Mouse (Mus musculus) intestine, embryonic 16.5 days (tissue): ENCODE measurements at regions not wholly inside any gene's neighbourhood (a gene's known extent, or its start where the extent isn't known, plus 50 kb on each side); places are given as distances from the start of the nearest gene placed in this dataset.

Experiments
- ATAC-seq: fragments of 200-750 bp; cut with Nextera tagmentation; 2 replicates; pipeline ENCODE4 v1.8.0; 2017; ENCODE audit warnings: moderate TSS enrichment, moderate library complexity
- H3K27ac ChIP-seq: fragments of 300-500 bp; sonication (generic); 2 replicates; pipeline ENCODE4 v1.5.1; 2014; ENCODE audit warnings: mild to moderate bottlenecking, low read length
- H3K27me3 ChIP-seq: fragments of 300-500 bp; sonication (generic); replicated peaks from 2 replicates; pipeline ENCODE4 v1.6.1; 2014; ENCODE audit warnings: low read length, control low read depth, mixed read lengths; ENCODE audit not compliant: control insufficient read depth, insufficient read depth
- H3K36me3 ChIP-seq: fragments of 300-500 bp; sonication (generic); 2 replicates; pipeline ENCODE4 v1.6.1; 2014; ENCODE audit warnings: low read length, control low read depth; ENCODE audit not compliant: control insufficient read depth, insufficient read depth
- H3K4me1 ChIP-seq: fragments of 300-500 bp; sonication (generic); 2 replicates; pipeline ENCODE4 v1.6.1; 2014; ENCODE audit warnings: low read length, control low read depth, mixed read lengths; ENCODE audit not compliant: control insufficient read depth, insufficient read depth
- H3K4me2 ChIP-seq: fragments of 300-500 bp; sonication (generic); 2 replicates; pipeline ENCODE4 v1.6.1; 2014; ENCODE audit warnings: low read depth, low read length, control low read depth
- H3K4me3 ChIP-seq: fragments of 300-500 bp; sonication (generic); 2 replicates; pipeline ENCODE4 v1.5.1; 2014; ENCODE audit warnings: mild to moderate bottlenecking, low read length
- H3K9ac ChIP-seq: fragments of 300-500 bp; sonication (generic); 2 replicates; pipeline ENCODE4 v1.6.1; 2014; ENCODE audit warnings: low read depth, low read length
- H3K9me3 ChIP-seq: fragments of 300-500 bp; sonication (generic); 2 replicates; pipeline ENCODE4 v1.6.1; 2016; ENCODE audit warnings: low read length, control low read depth; ENCODE audit not compliant: control insufficient read depth
- WGBS: fragments of 180-500 bp; shearing (Covaris S2); extraction: QIAGEN DNeasy Blood & Tissue Kit; methylation state at CpG from one replicate; pipeline ENCODE4 v1.1.7; 2014; 5-methylcytosine and 5-hydroxymethylcytosine counted together

- Histone ChIP-seq H3K4me2 (no peak overlapping the region), H3K27me3 (no peaks in the 10 kb centered on the region), H3K9me3 (no peaks in the 10 kb centered on the region), H3K4me3 (no peak overlapping the region), H3K27ac (no peak overlapping the region), H3K4me1 (no peaks in the 10 kb centered on the region), H3K36me3 (no peaks in the 10 kb centered on the region), H3K9ac (no peak overlapping the region)
- WGBS = 54% methylated on average over 6 of the region's 6 CpGs
- no peak for ATAC-seq
These were observed 343.3 kb downstream of the Med10 start for GRCm38 (mm10) chr13:70145466-70145865.

- no peak overlapping the region for H3K4me3 ChIP-seq
- H3K27me3 ChIP-seq = no peaks in the 10 kb centered on the region
- no peaks in the 10 kb centered on the region for H3K4me1 ChIP-seq
- H3K9me3 ChIP-seq = no peaks in the 10 kb centered on the region
- no peak overlapping the region for H3K4me2 ChIP-seq
- WGBS = 26% methylated on average over 8 of the region's 8 CpGs
- ATAC-seq = no peak
- H3K36me3 ChIP-seq = no peaks in the 10 kb centered on the region
- no peak overlapping the region for H3K27ac ChIP-seq
- no peak overlapping the region for H3K9ac ChIP-seq
These were observed 347.1 kb downstream of the Med10 start for GRCm38 (mm10) chr13:70149041-70149898.

- no peak overlapping the region for H3K4me2 ChIP-seq
- no peaks in the 10 kb centered on the region for H3K27me3 ChIP-seq
- H3K27ac ChIP-seq = no peak overlapping the region
- no peaks in the 10 kb centered on the region for H3K4me1 ChIP-seq
- H3K4me3 ChIP-seq = no peak overlapping the region
- H3K9ac ChIP-seq = no peak overlapping the region
- no peaks in the 10 kb centered on the region for H3K9me3 ChIP-seq
- no peak for ATAC-seq
- no peaks in the 10 kb centered on the region for H3K36me3 ChIP-seq
- WGBS = 39% methylated on average over 10 of the region's 10 CpGs
These were observed 347.6 kb downstream of the Med10 start for GRCm38 (mm10) chr13:70149899-70150184.

GRCm38 (mm10) chr13:70153062-70153461, 350.9 kb downstream of the Med10 start:
- ATAC-seq = no peak
- no peaks in the 10 kb centered on the region for H3K9me3 ChIP-seq
- 58% methylated on average over 8 of the region's 8 CpGs for WGBS

GRCm38 (mm10) chr13:70155596-70155995, 353.4 kb downstream of the Med10 start:
- WGBS = 68% methylated on average over 5 of the region's 5 CpGs
- ATAC-seq = no peak
- no peaks in the 10 kb centered on the region for H3K9me3 ChIP-seq
- H3K27me3 ChIP-seq = no peaks in the 10 kb centered on the region
- no peak overlapping the region for H3K27ac ChIP-seq
- no peak overlapping the region for H3K4me3 ChIP-seq
- H3K4me1 ChIP-seq = no peaks in the 10 kb centered on the region
- H3K4me2 ChIP-seq = no peak overlapping the region
- H3K36me3 ChIP-seq = no peaks in the 10 kb centered on the region
- H3K9ac ChIP-seq = no peak overlapping the region

More at GRCm38 (mm10) chr13:70153062-70153461, 350.9 kb downstream of the Med10 start:
- no peak overlapping the region for H3K4me3 ChIP-seq
- no peak overlapping the region for H3K4me2 ChIP-seq
- H3K4me1 ChIP-seq = no peaks in the 10 kb centered on the region
- H3K27ac ChIP-seq = no peak overlapping the region
- H3K9ac ChIP-seq = no peak overlapping the region
- H3K27me3 ChIP-seq = no peaks in the 10 kb centered on the region
- no peaks in the 10 kb centered on the region for H3K36me3 ChIP-seq

GRCm38 (mm10) chr13:70156975-70157588, 354.9 kb downstream of the Med10 start:
- no peak overlapping the region for H3K4me3 ChIP-seq
- H3K9me3 ChIP-seq = no peaks in the 10 kb centered on the region
- H3K4me1 ChIP-seq = no peaks in the 10 kb centered on the region
- ATAC-seq = no peak
- H3K9ac ChIP-seq = no peak overlapping the region
- WGBS = 90% methylated on average over 8 of the region's 8 CpGs
- no peaks in the 10 kb centered on the region for H3K27me3 ChIP-seq
- no peaks in the 10 kb centered on the region for H3K36me3 ChIP-seq
- no peak overlapping the region for H3K4me2 ChIP-seq
- H3K27ac ChIP-seq = no peak overlapping the region

GRCm38 (mm10) chr13:70159065-70159464, 356.9 kb downstream of the Med10 start:
- Histone ChIP-seq H3K36me3 (no peaks in the 10 kb centered on the region), H3K27ac (no peak overlapping the region), H3K4me3 (no peak overlapping the region), H3K9ac (no peak overlapping the region), H3K9me3 (no peaks in the 10 kb centered on the region), H3K4me2 (no peak overlapping the region), H3K27me3 (no peaks in the 10 kb centered on the region), H3K4me1 (no peaks in the 10 kb centered on the region)
- no peak for ATAC-seq
- 78% methylated on average over 3 of the region's 3 CpGs for WGBS

GRCm38 (mm10) chr13:70159604-70160003, 357.4 kb downstream of the Med10 start:
- Histone ChIP-seq H3K4me1 (no peaks in the 10 kb centered on the region), H3K9ac (no peak overlapping the region), H3K4me2 (no peak overlapping the region), H3K9me3 (no peaks in the 10 kb centered on the region), H3K36me3 (no peaks in the 10 kb centered on the region), H3K27me3 (no peaks in the 10 kb centered on the region), H3K27ac (no peak overlapping the region), H3K4me3 (peak overlapping the region; percentile 16; the same call in 1 of the 2 replicates)
- WGBS = 58% methylated on average over 6 of the region's 6 CpGs
- ATAC-seq = no peak

GRCm38 (mm10) chr13:70162115-70162514, 359.9 kb downstream of the Med10 start:
- Histone ChIP-seq H3K4me3 (no peak overlapping the region), H3K9ac (no peak overlapping the region), H3K9me3 (no peaks in the 10 kb centered on the region), H3K4me1 (no peaks in the 10 kb centered on the region), H3K27me3 (no peaks in the 10 kb centered on the region), H3K36me3 (no peaks in the 10 kb centered on the region), H3K4me2 (no peak overlapping the region), H3K27ac (no peak overlapping the region)
- no peak for ATAC-seq
- 83% methylated on average over 4 of the region's 4 CpGs for WGBS
